Mouse (Mus musculus): ENCODE data around the gene Fcho1. TPM values are rescaled to one million over a fixed set of nuclear protein-coding genes. Genes with fewer than 3 reads are reported as not detected.
"Not testable (repeated sequence)": the region's sequence is repeated elsewhere in the genome, so short reads cannot be mapped to it uniquely, and the experiment has no call there.

The Fcho1 gene
- 11.9 and 20.1 TPM in 2 replicates for polyA plus RNA-seq (2012; rRNA removed)

GRCm38 (mm10) chr8:71725122-71725924, at the start of gene Fcho1:
Gene Fcho1 (minus strand): TSS chr8:71725716.
- TF ChIP-seq POLR2A (IDR thresholded peaks at IDR 0.05; ENCODE audit: low read depth, low read length) = no peak
- TF ChIP-seq CTCF (IDR thresholded peaks at IDR 0.05; ENCODE audit: extremely low read depth, insufficient read length, insufficient replicate concordance, low read depth, low read length) = no peak
- peak within 1 kb of the TSS; percentile 65 for H3K4me3 ChIP-seq (ENCODE audit: low read depth, low read length)
- H3K36me3 ChIP-seq (ENCODE audit: control insufficient read depth, insufficient read depth, low read length) = no peaks in the 10 kb centered on the region
- no peaks in the 10 kb centered on the region for H3K27me3 ChIP-seq (ENCODE audit: control insufficient read depth, insufficient read depth, low read length)
- WGBS = 2% methylated on average over 53 of the region's 54 CpGs
- peaks cover 16% of the 10 kb centered on the region for H3K4me1 ChIP-seq (ENCODE audit: control insufficient read depth, insufficient read depth, insufficient read length, low read length)
- H3K27ac ChIP-seq (ENCODE audit: insufficient read depth, low read depth, low read length) = no peak within 1 kb of the TSS

- no peak for TF ChIP-seq CTCF (IDR thresholded peaks at IDR 0.05; ENCODE audit: extremely low read depth, insufficient read length, insufficient replicate concordance, low read depth, low read length)
- WGBS = 92% methylated on average over 15 of the region's 15 CpGs
- Histone ChIP-seq H3K4me3 (ENCODE audit: low read depth, low read length) (no peak overlapping the region), H3K4me1 (ENCODE audit: control insufficient read depth, insufficient read depth, insufficient read length, low read length) (no peaks in the 10 kb centered on the region), H3K27me3 (ENCODE audit: control insufficient read depth, insufficient read depth, low read length) (no peaks in the 10 kb centered on the region), H3K36me3 (ENCODE audit: control insufficient read depth, insufficient read depth, low read length) (no peaks in the 10 kb centered on the region), H3K27ac (ENCODE audit: insufficient read depth, low read depth, low read length) (no peak overlapping the region)
These were observed 45.8 kb upstream of the Fcho1 start for GRCm38 (mm10) chr8:71771336-71771735.

DNA sequence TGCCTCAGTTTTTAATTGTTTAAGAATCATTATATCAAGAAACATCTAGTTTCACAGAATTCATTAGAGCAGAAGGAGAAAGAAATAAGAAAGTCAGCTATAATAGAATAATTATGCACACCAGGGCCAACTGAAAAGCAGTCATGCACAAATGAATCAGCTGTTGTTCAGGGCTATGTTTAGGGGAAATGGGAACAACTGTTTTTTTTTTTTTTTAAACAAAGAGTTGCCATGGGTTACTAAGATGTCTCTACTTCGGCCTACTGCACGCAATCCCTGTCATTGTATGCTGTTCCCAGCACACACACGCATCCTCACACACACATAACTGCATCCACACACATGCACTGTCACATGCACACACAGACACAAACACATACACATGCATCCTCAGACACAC, 33.3 kb upstream of the Fcho1 start:
- 86% methylated on average over 3 of the region's 3 CpGs for WGBS
- no peaks in the 10 kb centered on the region for H3K36me3 ChIP-seq (ENCODE audit: control insufficient read depth, insufficient read depth, low read length)
- H3K27me3 ChIP-seq (ENCODE audit: control insufficient read depth, insufficient read depth, low read length) = no peaks in the 10 kb centered on the region
- H3K4me1 ChIP-seq (ENCODE audit: control insufficient read depth, insufficient read depth, insufficient read length, low read length) = no peaks in the 10 kb centered on the region
- TF ChIP-seq POLR2A (IDR thresholded peaks at IDR 0.05; ENCODE audit: low read depth, low read length) = no peak
- TF ChIP-seq CTCF (IDR thresholded peaks at IDR 0.05; ENCODE audit: extremely low read depth, insufficient read length, insufficient replicate concordance, low read depth, low read length) = no peak
- no peak overlapping the region for H3K27ac ChIP-seq (ENCODE audit: insufficient read depth, low read depth, low read length)
- no peak overlapping the region for H3K4me3 ChIP-seq (ENCODE audit: low read depth, low read length)

DNA sequence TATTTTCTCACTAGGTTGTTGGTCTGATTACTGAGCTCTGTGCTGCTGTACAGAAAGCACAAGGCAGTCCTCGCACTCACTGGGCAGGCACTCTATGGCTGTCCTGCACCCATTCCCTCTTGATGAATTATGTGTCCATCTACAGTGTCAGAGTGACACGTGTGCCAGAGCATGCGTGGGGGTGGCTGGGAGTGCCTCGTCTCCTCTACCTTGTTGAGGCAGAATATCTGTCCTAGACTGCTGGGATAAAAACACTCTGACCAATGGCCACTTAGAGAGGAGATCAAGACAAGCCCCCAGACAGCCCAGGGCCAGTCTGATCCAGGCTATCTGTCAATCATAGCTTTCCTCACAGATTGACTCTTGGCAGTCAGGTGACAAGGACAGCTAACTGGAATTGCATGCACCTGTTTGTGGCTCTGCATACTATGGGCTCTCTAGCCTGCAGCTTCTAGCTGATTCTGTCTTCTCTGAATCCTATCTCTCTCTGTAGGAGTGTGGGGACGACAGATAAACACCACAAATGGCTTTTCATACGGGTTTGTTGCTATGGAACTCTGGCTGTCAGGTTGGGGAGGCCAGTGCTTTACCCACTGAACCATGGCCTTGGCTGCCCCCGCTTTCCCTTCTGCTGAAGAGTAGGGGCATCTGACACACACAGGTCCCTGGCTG, 27.5 kb upstream of the Fcho1 start:
- H3K27me3 ChIP-seq (ENCODE audit: control insufficient read depth, insufficient read depth, low read length); H3K27ac ChIP-seq (ENCODE audit: insufficient read depth, low read depth, low read length); H3K4me3 ChIP-seq (ENCODE audit: low read depth, low read length); H3K4me1 ChIP-seq (ENCODE audit: control insufficient read depth, insufficient read depth, insufficient read length, low read length); H3K36me3 ChIP-seq (ENCODE audit: control insufficient read depth, insufficient read depth, low read length): not testable (repeated sequence)
- WGBS = 72% methylated on average over 7 of the region's 7 CpGs

- H3K4me1 ChIP-seq (ENCODE audit: control insufficient read depth, insufficient read depth, insufficient read length, low read length); H3K4me3 ChIP-seq (ENCODE audit: low read depth, low read length); H3K27me3 ChIP-seq (ENCODE audit: control insufficient read depth, insufficient read depth, low read length); H3K36me3 ChIP-seq (ENCODE audit: control insufficient read depth, insufficient read depth, low read length); H3K27ac ChIP-seq (ENCODE audit: insufficient read depth, low read depth, low read length): not testable (repeated sequence)
These were observed 26.7 kb upstream of the Fcho1 start for GRCm38 (mm10) chr8:71752263-71752662.

- not testable (repeated sequence) for H3K36me3 ChIP-seq (ENCODE audit: control insufficient read depth, insufficient read depth, low read length); H3K27ac ChIP-seq (ENCODE audit: insufficient read depth, low read depth, low read length); H3K27me3 ChIP-seq (ENCODE audit: control insufficient read depth, insufficient read depth, low read length); H3K4me1 ChIP-seq (ENCODE audit: control insufficient read depth, insufficient read depth, insufficient read length, low read length); H3K4me3 ChIP-seq (ENCODE audit: low read depth, low read length)
- 35% methylated on average over 2 of the region's 2 CpGs for WGBS
- TF ChIP-seq CTCF (IDR thresholded peaks at IDR 0.05; ENCODE audit: extremely low read depth, insufficient read length, insufficient replicate concordance, low read depth, low read length) = peak; percentile 16; the same call in 1 of the 2 replicates
These were observed 25.9 kb upstream of the Fcho1 start for GRCm38 (mm10) chr8:71751337-71751886.

DNA sequence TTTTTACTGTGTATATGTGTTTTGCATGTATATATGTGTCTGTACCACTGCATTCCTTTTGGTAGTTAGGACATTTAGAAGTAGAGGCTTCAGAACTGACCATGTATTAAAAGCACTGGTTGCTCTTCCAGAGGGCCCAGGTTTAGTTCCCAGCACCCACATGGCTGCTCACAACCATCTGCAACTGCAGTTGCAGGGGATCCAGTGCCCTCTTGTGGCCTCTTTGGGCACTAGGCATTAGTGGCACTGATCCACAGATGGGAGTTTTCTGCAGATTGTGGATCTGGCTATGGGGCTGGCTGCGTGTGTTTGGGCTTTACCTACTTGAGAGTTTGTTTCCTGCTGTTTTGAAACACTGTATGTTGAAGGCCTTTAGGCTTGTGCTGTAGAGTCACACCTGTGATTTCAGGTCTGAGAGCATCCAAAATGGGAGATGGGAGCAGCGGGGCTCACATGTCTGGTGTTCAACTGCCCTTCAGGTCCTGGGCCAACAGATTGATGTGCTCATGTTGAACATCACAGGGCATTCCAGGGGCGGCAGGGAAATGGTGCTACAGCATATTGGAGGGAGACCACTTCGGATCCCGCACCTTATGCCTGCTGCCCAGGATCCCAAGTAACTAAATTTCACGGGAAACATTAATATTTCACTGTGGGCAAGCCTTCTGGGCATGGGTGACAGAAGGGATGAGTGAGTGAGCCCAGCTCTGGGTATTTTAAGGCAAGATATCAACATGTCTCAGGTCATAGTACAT, 24.0 kb upstream of the Fcho1 start:
- not testable (repeated sequence) for H3K27me3 ChIP-seq (ENCODE audit: control insufficient read depth, insufficient read depth, low read length); H3K27ac ChIP-seq (ENCODE audit: insufficient read depth, low read depth, low read length); H3K4me1 ChIP-seq (ENCODE audit: control insufficient read depth, insufficient read depth, insufficient read length, low read length); H3K4me3 ChIP-seq (ENCODE audit: low read depth, low read length); H3K36me3 ChIP-seq (ENCODE audit: control insufficient read depth, insufficient read depth, low read length)
- 86% methylated on average over 6 of the region's 6 CpGs for WGBS

GRCm38 (mm10) chr8:71747082-71747481, 21.6 kb upstream of the Fcho1 start:
- H3K27me3 ChIP-seq (ENCODE audit: control insufficient read depth, insufficient read depth, low read length); H3K36me3 ChIP-seq (ENCODE audit: control insufficient read depth, insufficient read depth, low read length); H3K4me1 ChIP-seq (ENCODE audit: control insufficient read depth, insufficient read depth, insufficient read length, low read length); H3K4me3 ChIP-seq (ENCODE audit: low read depth, low read length): not testable (repeated sequence)
- peak overlapping the region; percentile 1; the same call in 1 of the 2 replicates for H3K27ac ChIP-seq (ENCODE audit: insufficient read depth, low read depth, low read length)
